Mouse (Mus musculus) CD4-positive naive resting alpha-beta T cell, adult 57 days (primary cell): Measurements from ENCODE around the gene Tmsb15b1. TPM values are rescaled to one million over a fixed set of nuclear protein-coding genes. Genes with fewer than 3 reads are reported as not detected.

Source experiments
- total RNA-seq: library from RNA; stranded (reverse); gene quantifications from one replicate; pipeline ENCODE4 v1.2.4, GENCODE M21; 2023

Tmsb15b1 gene
- total RNA-seq = 3.5 TPM

DNA sequence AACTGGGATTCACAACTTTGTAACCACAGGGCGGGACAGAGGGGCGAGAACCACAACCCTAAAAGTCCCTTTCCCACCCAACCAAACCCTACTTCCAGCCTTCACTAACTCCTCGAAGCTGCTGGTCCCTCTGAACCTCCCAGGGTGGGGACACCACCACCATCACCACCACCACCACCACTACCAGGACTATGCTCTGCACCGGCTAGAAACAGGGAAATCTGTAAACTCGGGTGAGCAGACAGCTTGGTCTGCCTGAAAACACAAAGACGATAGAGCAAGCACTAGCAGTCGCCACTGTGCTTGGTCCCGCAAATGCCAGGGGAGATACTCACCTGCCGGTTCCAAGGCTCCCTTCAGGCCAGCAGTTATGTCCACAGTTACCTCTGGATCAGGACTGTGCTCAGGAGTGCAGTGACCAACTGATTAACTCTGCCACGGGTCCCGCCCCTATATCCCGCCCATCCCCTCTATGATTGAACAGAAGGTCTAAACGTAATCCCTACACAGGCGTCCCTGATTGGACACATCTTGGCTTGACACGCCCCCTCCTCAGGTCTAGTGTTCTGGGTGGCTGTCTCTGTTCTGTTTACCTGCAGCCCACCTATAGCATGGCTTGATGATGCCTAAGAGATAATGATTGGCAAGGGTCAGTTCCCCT lies at the start of gene Tmsb15b1, which contains the start of gene Tmsb15l:
TSS of gene Tmsb15b1 (minus strand) at position 451 of the 661 bp plus-strand sequence.
TSS of gene Tmsb15l (minus strand) at position 446 of the 661 bp plus-strand sequence.

DNA sequence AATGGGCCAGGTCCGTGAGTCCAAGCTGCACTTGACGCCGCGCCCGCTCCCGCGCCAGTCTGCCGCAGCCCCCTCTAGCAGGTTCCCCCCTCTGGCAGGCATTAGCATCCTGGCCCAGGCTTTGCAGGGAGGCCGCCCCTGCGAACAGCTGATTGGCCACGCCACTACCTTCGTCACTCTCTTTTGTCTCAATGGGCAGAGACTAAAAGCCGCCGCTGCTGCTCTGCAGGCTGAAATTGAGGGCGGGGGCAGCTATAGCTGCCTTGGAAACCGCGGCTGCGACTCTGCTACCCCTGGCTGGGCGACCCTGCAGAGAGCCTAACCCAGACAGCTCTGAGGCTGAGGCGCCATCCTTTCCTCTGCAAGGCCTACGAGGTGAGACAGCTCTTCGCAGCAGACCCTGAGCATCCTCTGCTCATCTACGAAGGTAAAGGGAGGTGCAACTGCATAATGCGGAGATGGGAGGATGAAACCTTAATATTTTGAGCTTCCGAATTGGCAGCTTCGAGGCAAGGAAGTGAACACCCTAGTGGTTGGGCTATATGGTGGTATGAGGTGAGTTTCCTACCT lies 16.4 kb upstream of the Tmsb15b1 start, which contains the start of gene Zcchc18:
TSS of gene Zcchc18 (plus strand) at position 178 of the 570 bp plus-strand sequence.

DNA sequence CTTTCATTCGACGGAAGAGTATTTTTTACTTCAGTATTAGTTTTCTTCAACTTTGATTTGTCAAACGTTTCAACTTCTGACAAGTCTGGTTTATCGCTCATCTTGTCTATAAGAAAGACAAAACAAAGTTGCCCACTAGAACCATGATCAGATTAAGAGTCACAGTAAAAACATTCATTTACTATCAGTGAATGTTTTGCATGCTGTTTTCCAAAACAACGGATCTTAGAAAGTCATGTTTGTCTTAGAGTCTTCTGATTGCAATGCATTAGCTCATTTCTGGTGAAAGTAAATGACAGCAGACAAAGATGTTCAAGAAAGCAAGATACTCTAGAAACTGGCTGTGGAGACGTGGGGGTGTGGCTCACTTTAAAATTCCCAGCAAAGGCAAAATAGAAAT lies 1.3 kb downstream of the Tmsb15b1 start, which contains the start of gene Tmsb15b2:
TSS of gene Tmsb15b2 (minus strand) at position 101 of the 400 bp plus-strand sequence.

GRCm38 (mm10) chrX:136927031-136927430 lies 49.6 kb downstream of the Tmsb15b1 start, which contains the start of gene H2bfm:
H2bfm (plus strand) TSS chrX:136927325.

Other genes with a start within 250 kb of the Tmsb15b1 start
- gene Morf4l2, start 233.2 kb downstream of the Tmsb15b1 start, total RNA-seq = 128 TPM
- gene Glra4, start 196.7 kb downstream of the Tmsb15b1 start, total RNA-seq = not detected
- gene Plp1, start 154.2 kb downstream of the Tmsb15b1 start, total RNA-seq = 4.8 TPM
- gene Rab9b, start 108.1 kb downstream of the Tmsb15b1 start, total RNA-seq = not detected
- not detected for gene H2bfm, start 49.5 kb downstream of the Tmsb15b1 start, total RNA-seq
- 7.5 TPM for gene Tmsb15b2, start 1.4 kb downstream of the Tmsb15b1 start, total RNA-seq
- 0.98 TPM for gene Tmsb15l, start within 50 bp of the Tmsb15b1 start, total RNA-seq
- gene Zcchc18, start 16.3 kb upstream of the Tmsb15b1 start, total RNA-seq = 1.7 TPM
- gene Slc25a53, start 61.4 kb upstream of the Tmsb15b1 start, total RNA-seq = 16.5 TPM
- gene Fam199x, start 72.7 kb upstream of the Tmsb15b1 start, total RNA-seq = 7.3 TPM
- gene Esx1, start 145.2 kb upstream of the Tmsb15b1 start, total RNA-seq = not detected